Mouse (Mus musculus) limb, embryonic 13.5 days (tissue): ENCODE measurements around the gene Cntn2. TPM values are rescaled to one million over a fixed set of nuclear protein-coding genes. Genes with fewer than 3 reads are reported as not detected.

Experiments used
- ATAC-seq: fragments of 200-750 bp; cut with Nextera tagmentation; 2 replicates; pipeline ENCODE4 v1.8.0; 2017; ENCODE audit warnings: low read depth, moderate number of reproducible peaks, moderate TSS enrichment; ENCODE audit not compliant: low FRiP score
- H3K27ac ChIP-seq: fragments of 300-500 bp; sonication (generic); 2 replicates; pipeline ENCODE4 v1.5.1; 2015; ENCODE audit warnings: inconsistent platforms, mild to moderate bottlenecking, moderate library complexity
- H3K27me3 ChIP-seq: fragments of 300-500 bp; sonication (generic); 2 replicates; pipeline ENCODE4 v1.6.1; 2015; ENCODE audit warnings: mild to moderate bottlenecking, inconsistent platforms
- H3K36me3 ChIP-seq: fragments of 300-500 bp; sonication (generic); 2 replicates; pipeline ENCODE4 v1.6.1; 2015; ENCODE audit warnings: inconsistent platforms, mild to moderate bottlenecking, moderate library complexity
- H3K4me1 ChIP-seq: fragments of 300-500 bp; sonication (generic); 2 replicates; pipeline ENCODE4 v1.6.1; 2015; ENCODE audit warnings: inconsistent platforms
- H3K4me2 ChIP-seq: fragments of 300-500 bp; sonication (generic); replicated peaks from 2 replicates; pipeline ENCODE4 v1.6.1; 2015; ENCODE audit warnings: inconsistent platforms, mild to moderate bottlenecking, moderate library complexity
- H3K4me3 ChIP-seq: fragments of 300-500 bp; sonication (generic); 2 replicates; pipeline ENCODE4 v1.5.1; 2015; ENCODE audit warnings: moderate library complexity, mild to moderate bottlenecking, inconsistent platforms
- H3K9ac ChIP-seq: fragments of 300-500 bp; sonication (generic); 2 replicates; pipeline ENCODE4 v1.6.1; 2015; ENCODE audit warnings: mild to moderate bottlenecking, inconsistent platforms
- H3K9me3 ChIP-seq: fragments of 300-500 bp; sonication (generic); 2 replicates; pipeline ENCODE4 v1.6.1; 2016; ENCODE audit warnings: inconsistent platforms
- WGBS: fragments of 180-500 bp; shearing (Covaris S2); methylation state at CpG from one replicate; pipeline ENCODE4 v1.1.7; 2015; 5-methylcytosine and 5-hydroxymethylcytosine counted together
- polyA plus RNA-seq: library from polyadenylated mRNA; unstranded; fragments of >200 nt; fragmentation: Nextera tagmentation; extraction: Ambion mirVana; gene quantifications from 2 replicates; pipeline ENCODE4 v1.2.1, GENCODE M21; 2015

Gene Cntn2
- polyA plus RNA-seq, 1 experiment from 2014 or later = 0.95 TPM

DNA sequence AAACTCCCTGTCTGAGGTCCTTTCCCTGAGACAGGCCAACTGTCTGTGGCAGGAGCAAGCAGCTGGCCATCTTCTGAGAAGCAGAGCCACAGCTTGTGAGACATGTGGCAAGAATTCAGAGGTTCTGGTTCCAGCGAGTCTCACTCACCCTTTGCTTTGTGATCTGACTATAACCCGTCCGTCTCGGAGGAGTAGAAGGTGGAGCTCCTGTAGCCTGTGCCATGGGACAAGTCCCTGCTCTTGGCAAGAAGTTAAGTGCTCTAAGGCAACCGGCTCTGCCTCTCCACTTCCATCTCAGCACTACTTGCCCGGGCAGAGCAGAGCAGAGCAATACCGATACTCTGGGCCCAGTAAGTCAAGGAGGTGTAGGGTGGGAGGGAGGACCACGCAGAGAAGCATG lies 27.9 kb upstream of the Cntn2 start:
- WGBS = 83% methylated on average over 8 of the region's 8 CpGs
- Histone ChIP-seq H3K36me3 (no peaks in the 10 kb centered on the region), H3K4me1 (no peaks in the 10 kb centered on the region), H3K9me3 (no peaks in the 10 kb centered on the region), H3K27ac (no peak overlapping the region), H3K4me3 (no peak overlapping the region), H3K4me2 (no peak overlapping the region), H3K9ac (no peak overlapping the region), H3K27me3 (no peaks in the 10 kb centered on the region; the same call in 1 of the 2 replicates)
- ATAC-seq = no peak

DNA sequence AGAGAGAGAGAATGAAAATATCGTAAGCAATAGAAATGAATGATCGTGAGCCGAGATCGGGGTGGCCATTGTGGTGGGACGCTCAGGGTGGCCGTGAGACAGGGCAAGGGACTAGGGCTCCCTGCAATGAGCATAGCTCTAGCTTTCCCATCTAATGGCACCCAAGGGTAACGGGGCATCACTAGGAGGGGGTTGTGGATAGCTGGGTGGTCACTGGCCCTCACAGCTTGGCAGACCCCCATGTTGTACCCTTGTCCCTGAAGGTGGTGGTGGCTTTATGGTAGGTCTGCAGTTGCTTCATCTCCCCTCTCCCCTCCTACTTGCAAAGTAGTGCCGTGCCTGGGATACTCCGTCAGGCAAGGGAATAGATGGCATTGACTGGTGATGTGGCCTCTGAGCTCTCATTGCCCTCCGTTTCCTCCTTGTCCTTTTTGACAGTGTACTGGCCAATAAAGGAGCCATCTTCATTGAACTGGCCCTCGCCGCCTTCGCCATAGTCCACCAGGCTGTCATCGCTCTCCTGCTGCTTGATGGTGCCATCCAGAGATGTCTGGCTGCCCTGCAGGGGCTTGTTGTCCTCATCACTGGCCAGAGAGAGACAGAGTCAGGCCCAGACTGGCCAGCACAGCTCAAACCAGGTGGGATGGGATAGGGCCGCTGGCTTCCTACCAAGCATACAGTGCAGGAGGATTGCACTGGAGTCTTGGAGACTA lies 27.2 kb upstream of the Cntn2 start:
- no peak for ATAC-seq
- Histone ChIP-seq H3K4me3 (no peak overlapping the region), H3K9me3 (no peaks in the 10 kb centered on the region), H3K4me1 (no peaks in the 10 kb centered on the region), H3K27ac (no peak overlapping the region), H3K4me2 (no peak overlapping the region), H3K9ac (no peak overlapping the region), H3K36me3 (no peaks in the 10 kb centered on the region), H3K27me3 (no peaks in the 10 kb centered on the region; the same call in 1 of the 2 replicates)
- 92% methylated on average over 15 of the region's 15 CpGs for WGBS

DNA sequence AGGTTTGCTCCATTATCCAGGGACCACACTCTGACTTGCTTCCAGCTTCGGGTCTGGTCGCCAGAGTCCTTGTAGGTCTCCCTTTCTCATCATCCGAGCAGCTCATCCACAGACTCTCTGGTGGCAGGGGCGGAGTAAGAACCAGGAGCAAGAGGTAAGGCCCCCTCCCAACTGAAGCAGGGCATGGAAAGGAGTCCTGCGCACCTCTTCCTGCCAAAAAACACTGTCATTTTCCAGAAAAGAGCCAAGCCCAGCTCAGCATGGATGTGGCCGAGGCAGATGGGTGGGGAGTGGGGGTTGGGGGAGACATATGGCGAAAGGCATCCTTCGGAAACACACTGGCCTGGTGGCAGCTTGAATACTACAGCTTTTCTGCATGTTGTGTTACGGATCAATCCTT lies 26.5 kb upstream of the Cntn2 start:
- Histone ChIP-seq H3K9ac (no peak overlapping the region), H3K27ac (no peak overlapping the region), H3K27me3 (no peaks in the 10 kb centered on the region; the same call in 1 of the 2 replicates), H3K4me1 (no peaks in the 10 kb centered on the region), H3K4me3 (no peak overlapping the region), H3K36me3 (no peaks in the 10 kb centered on the region), H3K4me2 (no peak overlapping the region), H3K9me3 (no peaks in the 10 kb centered on the region)
- no peak for ATAC-seq
- WGBS = 76% methylated on average over 9 of the region's 9 CpGs

DNA sequence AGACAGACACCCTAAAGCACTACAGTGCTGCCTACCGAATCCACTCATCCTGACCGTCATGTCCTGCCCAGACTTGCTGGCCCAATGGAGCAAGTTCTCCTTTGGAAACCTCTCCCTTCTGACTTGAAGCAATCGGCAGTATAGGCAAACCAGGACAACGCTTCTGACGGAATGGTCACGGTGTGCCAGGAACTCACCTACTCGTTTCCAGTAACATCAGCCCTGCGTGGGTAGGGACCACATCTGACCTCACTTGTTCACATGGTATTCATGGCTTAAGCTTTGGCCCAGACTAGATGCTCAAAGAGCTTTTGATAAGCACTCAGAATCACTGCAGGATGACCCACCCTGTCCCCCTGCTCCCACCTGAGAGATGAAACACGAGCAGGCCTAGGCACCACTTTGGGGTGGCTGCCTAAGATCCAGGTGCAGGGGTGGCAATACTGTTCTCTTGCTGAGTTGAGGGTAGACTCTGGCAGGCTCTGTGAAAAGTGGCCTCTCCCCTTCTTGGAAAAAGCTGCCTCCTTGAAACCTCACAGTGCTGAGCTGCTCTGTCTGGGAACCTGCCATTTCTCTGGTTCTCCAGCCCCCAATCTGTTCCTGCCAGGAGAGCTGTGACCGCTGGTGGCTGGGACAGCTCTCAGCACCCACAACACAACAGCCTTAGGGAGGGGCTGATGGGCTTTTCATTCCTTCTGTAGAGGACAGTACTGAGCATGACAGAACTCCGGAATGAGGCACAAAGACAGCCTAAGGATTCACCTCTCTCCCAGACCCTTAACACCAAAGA lies 24.5 kb upstream of the Cntn2 start:
- WGBS = 81% methylated on average over 11 of the region's 11 CpGs
- H3K4me1 ChIP-seq = no peaks in the 10 kb centered on the region
- no peaks in the 10 kb centered on the region for H3K9me3 ChIP-seq
- H3K27me3 ChIP-seq = no peaks in the 10 kb centered on the region; the same call in 1 of the 2 replicates
- no peaks in the 10 kb centered on the region for H3K36me3 ChIP-seq
- H3K4me2 ChIP-seq = no peak overlapping the region
- H3K4me3 ChIP-seq = no peak overlapping the region
- H3K27ac ChIP-seq = no peak overlapping the region
- ATAC-seq = no peak
- H3K9ac ChIP-seq = no peak overlapping the region

DNA sequence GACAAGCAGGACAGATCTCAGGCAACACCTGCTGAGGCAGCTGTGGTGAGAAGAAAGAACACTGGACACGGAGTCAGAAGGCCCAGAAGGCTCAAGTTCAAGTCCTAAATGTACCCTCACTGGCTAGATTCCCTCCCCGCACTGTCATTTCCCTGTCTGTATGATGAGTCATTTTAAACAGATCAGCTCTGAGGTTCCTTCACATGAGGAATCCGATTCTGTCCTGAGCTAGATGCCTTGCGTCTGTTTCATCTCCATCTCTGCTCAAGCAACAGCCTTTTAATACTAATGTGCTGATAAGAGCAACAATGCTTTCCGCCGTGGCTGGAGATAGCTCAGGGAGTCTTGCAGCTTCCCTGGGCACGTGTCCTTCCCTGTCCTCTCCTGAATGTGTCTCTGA lies 22.7 kb upstream of the Cntn2 start:
- peaks cover 7% of the 10 kb centered on the region for H3K27me3 ChIP-seq
- WGBS = 72% methylated on average over 7 of the region's 7 CpGs

DNA sequence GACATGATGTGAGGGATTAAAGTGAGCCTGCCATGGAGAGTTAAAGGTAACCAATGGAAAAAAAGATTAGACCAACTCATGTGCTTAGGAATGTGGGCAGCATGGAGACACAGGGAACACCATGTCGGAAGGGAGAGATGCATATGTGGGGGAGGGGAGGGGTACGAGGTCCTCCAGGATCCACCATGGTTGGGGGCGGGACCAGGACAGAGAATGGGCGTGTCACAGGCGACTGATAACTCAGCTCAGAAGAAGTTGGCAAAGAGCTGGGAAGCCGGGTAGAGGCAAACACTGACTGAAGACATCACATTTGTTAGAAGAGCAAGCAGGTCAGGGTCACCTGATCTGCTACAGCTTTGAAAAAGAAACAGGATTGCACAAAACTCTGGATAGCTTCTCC lies 21.9 kb upstream of the Cntn2 start:
- 33% methylated on average over 6 of the region's 6 CpGs for WGBS
- H3K9me3 ChIP-seq = no peaks in the 10 kb centered on the region
- ATAC-seq = no peak
- H3K4me3 ChIP-seq = no peak overlapping the region
- H3K4me1 ChIP-seq = no peaks in the 10 kb centered on the region
- H3K27me3 ChIP-seq = peaks cover 12% of the 10 kb centered on the region
- H3K4me2 ChIP-seq = no peak overlapping the region
- no peak overlapping the region for H3K27ac ChIP-seq
- H3K9ac ChIP-seq = no peak overlapping the region
- H3K36me3 ChIP-seq = no peaks in the 10 kb centered on the region

More for the DNA sequence above, 22.7 kb upstream of the Cntn2 start:
- Histone ChIP-seq H3K4me1 (no peaks in the 10 kb centered on the region), H3K27ac (no peak overlapping the region), H3K9me3 (no peaks in the 10 kb centered on the region), H3K36me3 (no peaks in the 10 kb centered on the region), H3K4me3 (no peak overlapping the region), H3K4me2 (no peak overlapping the region), H3K9ac (no peak overlapping the region)
- ATAC-seq = no peak

DNA sequence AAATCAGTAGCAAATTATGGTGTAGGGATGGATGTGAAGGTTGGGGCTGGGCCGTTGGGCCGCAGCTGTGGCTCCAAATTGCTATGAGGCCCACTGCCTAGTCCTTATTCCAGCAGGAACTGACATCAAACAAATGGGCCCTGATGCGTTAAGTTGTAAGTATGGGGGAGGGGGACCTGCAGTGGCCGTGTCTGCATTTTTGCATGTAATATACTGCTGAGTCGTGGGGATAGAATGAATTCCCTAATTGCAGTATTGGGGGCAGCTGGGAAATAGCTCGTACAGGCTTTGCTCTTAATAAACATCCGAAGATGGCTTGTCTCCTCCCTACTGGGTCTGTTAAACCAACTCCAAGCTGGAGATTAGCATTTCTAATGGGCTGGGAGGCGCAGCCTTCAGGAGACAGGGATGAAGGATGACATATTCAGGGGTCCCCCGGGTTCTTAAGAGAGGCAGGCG lies 19.3 kb upstream of the Cntn2 start:
- Histone ChIP-seq H3K36me3 (no peaks in the 10 kb centered on the region), H3K27me3 (peaks cover 19% of the 10 kb centered on the region), H3K4me2 (no peak overlapping the region), H3K4me1 (peaks cover 10% of the 10 kb centered on the region), H3K9ac (no peak overlapping the region), H3K4me3 (no peak overlapping the region), H3K9me3 (no peaks in the 10 kb centered on the region), H3K27ac (no peak overlapping the region)
- no peak for ATAC-seq
- WGBS = 18% methylated on average over 10 of the region's 10 CpGs

DNA sequence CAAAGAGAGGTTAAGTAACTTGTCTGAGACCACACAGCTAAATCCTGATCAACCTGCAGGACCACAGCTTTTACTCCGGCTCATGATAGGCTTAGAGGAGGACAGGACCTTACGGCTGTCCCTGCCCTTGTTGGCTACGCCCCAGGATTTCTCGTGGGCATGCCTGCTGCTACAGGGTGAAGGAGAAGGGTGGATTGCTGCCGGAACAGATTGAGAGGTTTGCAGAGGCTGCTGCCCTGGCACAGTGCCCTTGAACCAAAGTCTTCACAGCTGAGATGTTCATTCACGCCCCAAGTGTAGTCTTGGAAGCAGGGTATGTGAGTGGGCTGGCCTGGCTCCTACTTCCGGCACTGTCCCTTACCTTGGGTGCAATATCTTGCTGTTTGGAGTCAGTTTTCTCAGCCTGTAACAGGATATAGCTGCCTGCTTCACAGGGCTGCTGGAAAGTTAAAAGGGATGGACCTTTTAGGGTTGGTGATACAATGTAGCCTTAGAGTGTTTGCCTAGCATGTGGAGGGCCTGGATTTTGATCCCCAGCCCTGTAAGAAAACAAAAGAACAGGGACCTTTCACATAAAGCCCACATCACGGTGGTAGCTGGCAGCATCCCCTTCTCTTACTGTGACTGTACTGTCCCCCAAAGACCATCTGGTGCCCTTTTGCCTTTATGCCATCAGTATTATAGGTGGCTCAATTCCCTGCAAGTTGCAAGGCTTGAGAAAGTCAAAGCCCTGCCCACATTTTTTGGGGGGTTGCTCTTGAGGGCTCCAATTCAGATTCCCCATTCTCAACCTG lies 18.0 kb upstream of the Cntn2 start:
- ATAC-seq = no peak
- Histone ChIP-seq H3K4me2 (no peak overlapping the region), H3K27ac (no peak overlapping the region)

DNA sequence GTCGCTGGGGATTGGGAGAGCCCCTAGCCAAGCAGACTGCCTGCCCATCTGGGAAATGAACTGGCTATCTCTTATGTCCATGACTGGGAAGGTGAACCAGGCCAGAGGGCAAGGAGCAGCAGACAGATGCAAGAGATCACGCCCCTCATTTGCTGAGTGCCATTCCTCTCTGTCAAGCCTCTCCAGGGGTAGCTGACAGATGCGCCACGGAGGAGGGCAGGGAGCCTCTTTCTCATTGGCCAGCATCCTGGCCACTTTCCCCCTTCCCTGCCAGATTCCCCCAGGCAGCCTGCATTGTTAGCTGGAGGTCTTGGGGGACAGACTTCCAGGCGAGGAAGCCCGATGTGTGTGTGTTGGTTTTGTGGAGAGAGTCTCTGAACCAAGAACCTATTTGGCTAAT lies 16.0 kb upstream of the Cntn2 start:
- peaks cover 23% of the 10 kb centered on the region for H3K27me3 ChIP-seq
- no peaks in the 10 kb centered on the region for H3K9me3 ChIP-seq
- no peaks in the 10 kb centered on the region for H3K36me3 ChIP-seq
- H3K4me1 ChIP-seq = peaks cover 10% of the 10 kb centered on the region
- H3K4me3 ChIP-seq = no peak overlapping the region
- 17% methylated on average over 6 of the region's 6 CpGs for WGBS
- no peak overlapping the region for H3K27ac ChIP-seq
- no peak for ATAC-seq
- H3K4me2 ChIP-seq = no peak overlapping the region
- no peak overlapping the region for H3K9ac ChIP-seq

More for the DNA sequence above, 18.0 kb upstream of the Cntn2 start:
- WGBS = 70% methylated on average over 8 of the region's 8 CpGs
- H3K27me3 ChIP-seq = peaks cover 22% of the 10 kb centered on the region
- H3K4me1 ChIP-seq = peaks cover 10% of the 10 kb centered on the region
- no peaks in the 10 kb centered on the region for H3K36me3 ChIP-seq
- H3K9me3 ChIP-seq = no peaks in the 10 kb centered on the region
- no peak overlapping the region for H3K9ac ChIP-seq
- H3K4me3 ChIP-seq = no peak overlapping the region

DNA sequence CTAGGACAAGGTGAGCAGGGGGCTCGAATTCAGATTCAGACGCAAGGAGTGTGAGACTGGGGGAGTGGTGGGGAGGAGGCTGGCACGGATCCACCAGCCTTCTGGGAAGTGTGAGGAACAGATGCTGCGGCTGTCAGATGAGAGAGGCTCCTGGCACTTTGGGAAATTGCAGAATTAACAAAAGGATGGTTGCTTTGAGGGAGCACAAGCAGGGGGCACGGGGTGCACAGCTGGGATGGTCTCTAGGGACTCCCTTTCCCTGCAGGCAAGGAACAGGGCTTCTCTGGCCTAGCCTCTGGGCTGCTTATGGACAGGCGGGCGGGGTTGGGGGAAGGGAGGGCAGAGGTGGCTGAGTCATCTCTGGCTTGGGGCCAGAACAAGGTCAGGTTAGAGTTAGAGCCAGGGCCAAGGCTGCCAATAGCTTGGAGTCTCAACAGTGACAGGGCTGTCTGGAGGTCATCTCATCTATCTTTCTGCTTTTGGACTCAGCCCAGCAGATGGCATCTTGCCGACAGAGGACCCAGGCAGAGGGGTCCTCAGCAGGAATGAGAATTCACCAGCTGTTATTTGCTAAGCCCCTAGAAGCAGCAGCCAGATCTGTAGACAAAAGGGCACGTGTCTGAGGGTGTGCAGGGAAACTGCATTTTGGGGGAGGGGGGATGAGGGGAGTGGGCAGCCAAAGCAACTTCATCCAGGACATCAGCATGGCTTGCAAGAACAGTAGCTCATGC lies 15.0 kb upstream of the Cntn2 start:
- H3K4me2 ChIP-seq = no peak overlapping the region
- no peaks in the 10 kb centered on the region for H3K9me3 ChIP-seq
- peaks cover 10% of the 10 kb centered on the region for H3K4me1 ChIP-seq
- peak; percentile 68 for ATAC-seq
- H3K9ac ChIP-seq = no peak overlapping the region; the same call in 1 of the 2 replicates
- WGBS = 27% methylated on average over 9 of the region's 9 CpGs
- no peak overlapping the region for H3K27ac ChIP-seq
- no peaks in the 10 kb centered on the region for H3K36me3 ChIP-seq
- peaks cover 23% of the 10 kb centered on the region for H3K27me3 ChIP-seq
- no peak overlapping the region for H3K4me3 ChIP-seq

DNA sequence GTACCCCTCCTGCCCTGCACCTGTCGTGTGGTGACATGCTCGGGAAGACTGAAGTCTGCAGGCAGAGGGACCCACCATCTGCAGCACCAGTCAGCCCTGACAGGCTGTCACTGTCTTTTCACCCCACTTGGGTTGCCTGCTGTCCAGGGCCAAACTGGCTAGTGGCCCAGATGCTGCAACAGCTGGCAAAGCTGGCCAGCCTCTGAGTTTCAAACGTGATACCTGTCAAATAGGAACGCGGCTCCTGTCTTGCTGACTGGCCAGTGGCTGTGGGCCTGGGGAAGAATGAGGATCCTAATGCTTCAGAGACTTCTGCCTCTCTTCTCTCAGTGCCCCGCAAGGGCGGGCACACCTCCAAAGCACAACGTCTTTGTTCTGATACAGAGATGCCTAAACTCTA lies 733 bp upstream of the Cntn2 start:
- Histone ChIP-seq H3K4me1 (peaks cover 23% of the 10 kb centered on the region), H3K27ac (no peak overlapping the region), H3K36me3 (no peaks in the 10 kb centered on the region), H3K27me3 (peaks cover 75% of the 10 kb centered on the region), H3K4me2 (no peak overlapping the region), H3K4me3 (no peak overlapping the region), H3K9me3 (no peaks in the 10 kb centered on the region), H3K9ac (no peak overlapping the region)
- no peak for ATAC-seq
- WGBS = 72% methylated on average over 8 of the region's 8 CpGs
